Mouse (Mus musculus) olfactory bulb, adult 2 months (tissue): ENCODE measurements around the gene Rps26.
"Not testable (repeated sequence)": the region's sequence is repeated elsewhere in the genome, so short reads cannot be mapped to it uniquely, and the experiment has no call there.

Experiments used
- CTCF ChIP-seq: fragments of 200-500 bp; IDR thresholded peaks from 2 replicates; pipeline ENCODE4 v1.5.1; 2012; ENCODE audit warnings: low read depth, mild to moderate bottlenecking, low read length, moderate library complexity; ENCODE audit not compliant: insufficient read depth
- POLR2A ChIP-seq: fragments of 200-500 bp; IDR thresholded peaks from 2 replicates; pipeline ENCODE4 v1.6.1; 2012; ENCODE audit warnings: mild to moderate bottlenecking, low read depth, low read length, moderate library complexity; ENCODE audit not compliant: insufficient read depth

GRCm38 (mm10) chr10:128613820-128614219 lies 12.7 kb downstream of the Rps26 start:
- TF ChIP-seq CTCF, POLR2A: not testable (repeated sequence)
